Mouse (Mus musculus): ENCODE measurements around the gene Prkce.

GRCm38 (mm10) chr17:86447101-86447598, 279.6 kb downstream of the Prkce start:
- no peak for TF ChIP-seq POLR2A (IDR thresholded peaks at IDR 0.05; ENCODE audit: insufficient read depth, low read depth, low read length)
- no peak for TF ChIP-seq CTCF (IDR thresholded peaks at IDR 0.05; ENCODE audit: insufficient read depth, low read depth, low read length)
